Mouse (Mus musculus): ENCODE results near the gene Akr7a5. TPM values are rescaled to one million over a fixed set of nuclear protein-coding genes. Genes with fewer than 3 reads are reported as not detected.
A peak's percentile ranks its signal among the peaks of the same experiment; 100 is the strongest.

Akr7a5 gene
- polyA plus RNA-seq (2014; fragmentation: Nextera tagmentation; extraction: Ambion mirVana), result 61.9 and 62.6 TPM in 2 replicates

- WGBS, result under 1% methylated on average over 62 of the region's 63 CpGs
- peaks cover 8 to 16% of the 10 kb centered on the region in 2 experiments for H3K4me1 ChIP-seq (ENCODE audit: control insufficient read depth in 2 of 2, insufficient read depth in 2 of 2, low read length in 2 of 2)
- peak within 1 kb of the TSS; percentile 93 for H3K9ac ChIP-seq (ENCODE audit: low read length)
- peaks cover 18% of the 10 kb centered on the region for H3K36me3 ChIP-seq (ENCODE audit: control insufficient read depth, insufficient read depth, low read length)
- H3K4me2 ChIP-seq (ENCODE audit: low read length), result peak within 1 kb of the TSS; percentile 99
- peak; percentile 86 for ATAC-seq (ENCODE audit: insufficient number of reproducible peaks, insufficient read depth, low FRiP score, low read depth)
- peak within 1 kb of the TSS; percentile 26 to 59; a peak in 3 of 4 replicates for H3K27ac ChIP-seq (replicated peaks in 1 of 2; ENCODE audit: control insufficient read depth in 1 of 2, insufficient read depth in 1 of 2, low read depth in 2 of 2, low read length in 2 of 2)
- no peaks in the 10 kb centered on the region for H3K27me3 ChIP-seq (ENCODE audit: control insufficient read depth, insufficient read depth, low read length)
- peak within 1 kb of the TSS; percentile 77 to 89 for H3K4me3 ChIP-seq (ENCODE audit: control insufficient read depth in 1 of 2, insufficient read depth in 1 of 2, low read depth in 1 of 2, low read length in 2 of 2)
- no peaks in the 10 kb centered on the region for H3K9me3 ChIP-seq (ENCODE audit: control insufficient read depth, low read length)
Measured at GRCm38 (mm10) chr4:139310171-139310898, at the start of gene Akr7a5, which contains the start of gene Pqlc2. Gene Akr7a5, plus strand, starts transcription at chr4:139310744. Gene Pqlc2, minus strand, starts transcription at chr4:139310708.

- Histone ChIP-seq H3K4me3 (ENCODE audit: control insufficient read depth in 1 of 2, insufficient read depth in 1 of 2, low read depth in 1 of 2, low read length in 2 of 2) (no peak overlapping the region), H3K9me3 (ENCODE audit: control insufficient read depth, low read length) (no peaks in the 10 kb centered on the region), H3K27ac (replicated peaks in 1 of 2; ENCODE audit: control insufficient read depth in 1 of 2, insufficient read depth in 1 of 2, low read depth in 2 of 2, low read length in 2 of 2) (no peak overlapping the region), H3K9ac (ENCODE audit: low read length) (no peak overlapping the region), H3K27me3 (ENCODE audit: control insufficient read depth, insufficient read depth, low read length) (no peaks in the 10 kb centered on the region), H3K4me2 (ENCODE audit: low read length) (no peak overlapping the region), H3K4me1 (ENCODE audit: control insufficient read depth in 2 of 2, insufficient read depth in 2 of 2, low read length in 2 of 2) (peaks cover 0 to 4% of the 10 kb centered on the region in 2 experiments; a peak in 1 of 4 replicates), H3K36me3 (ENCODE audit: control insufficient read depth, insufficient read depth, low read length) (peaks cover 89% of the 10 kb centered on the region)
- 87% methylated on average over 6 of the region's 6 CpGs for WGBS
- no peak for ATAC-seq (ENCODE audit: insufficient number of reproducible peaks, insufficient read depth, low FRiP score, low read depth)
Measured at GRCm38 (mm10) chr4:139262981-139263380, 47.6 kb upstream of the Akr7a5 start.

GRCm38 (mm10) chr4:139265783-139266499 is 44.6 kb upstream of the Akr7a5 start:
- Histone ChIP-seq H3K4me1 (ENCODE audit: control insufficient read depth in 2 of 2, insufficient read depth in 2 of 2, low read length in 2 of 2) (peaks cover 0 to 4% of the 10 kb centered on the region in 2 experiments; a peak in 1 of 4 replicates), H3K9ac (ENCODE audit: low read length) (no peak overlapping the region), H3K27me3 (ENCODE audit: control insufficient read depth, insufficient read depth, low read length) (no peaks in the 10 kb centered on the region), H3K9me3 (ENCODE audit: control insufficient read depth, low read length) (no peaks in the 10 kb centered on the region), H3K27ac (replicated peaks in 1 of 2; ENCODE audit: control insufficient read depth in 1 of 2, insufficient read depth in 1 of 2, low read depth in 2 of 2, low read length in 2 of 2) (no peak overlapping the region), H3K36me3 (ENCODE audit: control insufficient read depth, insufficient read depth, low read length) (peaks cover 73% of the 10 kb centered on the region), H3K4me2 (ENCODE audit: low read length) (no peak overlapping the region), H3K4me3 (ENCODE audit: control insufficient read depth in 1 of 2, insufficient read depth in 1 of 2, low read depth in 1 of 2, low read length in 2 of 2) (no peak overlapping the region)
- ATAC-seq (ENCODE audit: insufficient number of reproducible peaks, insufficient read depth, low FRiP score, low read depth), result 0 out of 2 replicates have a peak, but pooled peaks have one; percentile 10
- 68% methylated on average over 13 of the region's 13 CpGs for WGBS

- H3K27me3 ChIP-seq (ENCODE audit: control insufficient read depth, insufficient read depth, low read length), result no peaks in the 10 kb centered on the region
- H3K36me3 ChIP-seq (ENCODE audit: control insufficient read depth, insufficient read depth, low read length), result peaks cover 71% of the 10 kb centered on the region
- 83% methylated on average over 7 of the region's 7 CpGs for WGBS
Measured at GRCm38 (mm10) chr4:139266500-139266865, 44.1 kb upstream of the Akr7a5 start.

GRCm38 (mm10) chr4:139267335-139267734 is 43.2 kb upstream of the Akr7a5 start:
- Histone ChIP-seq H3K4me1 (ENCODE audit: control insufficient read depth in 2 of 2, insufficient read depth in 2 of 2, low read length in 2 of 2) (peaks cover 0 to 7% of the 10 kb centered on the region in 2 experiments; a peak in 2 of 4 replicates), H3K4me2 (ENCODE audit: low read length) (no peak overlapping the region), H3K27me3 (ENCODE audit: control insufficient read depth, insufficient read depth, low read length) (no peaks in the 10 kb centered on the region), H3K9me3 (ENCODE audit: control insufficient read depth, low read length) (no peaks in the 10 kb centered on the region), H3K36me3 (ENCODE audit: control insufficient read depth, insufficient read depth, low read length) (peaks cover 63% of the 10 kb centered on the region), H3K4me3 (ENCODE audit: control insufficient read depth in 1 of 2, insufficient read depth in 1 of 2, low read depth in 1 of 2, low read length in 2 of 2) (no peak overlapping the region), H3K9ac (ENCODE audit: low read length) (no peak overlapping the region), H3K27ac (replicated peaks in 1 of 2; ENCODE audit: control insufficient read depth in 1 of 2, insufficient read depth in 1 of 2, low read depth in 2 of 2, low read length in 2 of 2) (no peak overlapping the region)
- ATAC-seq (ENCODE audit: insufficient number of reproducible peaks, insufficient read depth, low FRiP score, low read depth), result no peak
- 70% methylated on average over 3 of the region's 3 CpGs for WGBS

More at GRCm38 (mm10) chr4:139266500-139266865, 44.1 kb upstream of the Akr7a5 start:
- Histone ChIP-seq H3K9me3 (ENCODE audit: control insufficient read depth, low read length) (no peaks in the 10 kb centered on the region), H3K4me3 (ENCODE audit: control insufficient read depth in 1 of 2, insufficient read depth in 1 of 2, low read depth in 1 of 2, low read length in 2 of 2) (no peak overlapping the region), H3K27ac (replicated peaks in 1 of 2; ENCODE audit: control insufficient read depth in 1 of 2, insufficient read depth in 1 of 2, low read depth in 2 of 2, low read length in 2 of 2) (no peak overlapping the region), H3K4me1 (ENCODE audit: control insufficient read depth in 2 of 2, insufficient read depth in 2 of 2, low read length in 2 of 2) (peaks cover 0 to 7% of the 10 kb centered on the region in 2 experiments; a peak in 2 of 4 replicates), H3K9ac (ENCODE audit: low read length) (no peak overlapping the region), H3K4me2 (ENCODE audit: low read length) (no peak overlapping the region)
- ATAC-seq (ENCODE audit: insufficient number of reproducible peaks, insufficient read depth, low FRiP score, low read depth), result no peak

- H3K36me3 ChIP-seq (ENCODE audit: control insufficient read depth, insufficient read depth, low read length), result peaks cover 57% of the 10 kb centered on the region
- WGBS, result 100% methylated on average over 1 of the region's 1 CpGs
Measured at GRCm38 (mm10) chr4:139268242-139268641, 42.3 kb upstream of the Akr7a5 start.

GRCm38 (mm10) chr4:139270168-139270567 is 40.4 kb upstream of the Akr7a5 start:
- H3K9me3 ChIP-seq (ENCODE audit: control insufficient read depth, low read length), result no peaks in the 10 kb centered on the region
- H3K36me3 ChIP-seq (ENCODE audit: control insufficient read depth, insufficient read depth, low read length), result peaks cover 53% of the 10 kb centered on the region
- no peak for ATAC-seq (ENCODE audit: insufficient number of reproducible peaks, insufficient read depth, low FRiP score, low read depth)
- no peak overlapping the region for H3K4me3 ChIP-seq (ENCODE audit: control insufficient read depth in 1 of 2, insufficient read depth in 1 of 2, low read depth in 1 of 2, low read length in 2 of 2)
- peaks cover 0 to 7% of the 10 kb centered on the region in 2 experiments; a peak in 2 of 4 replicates for H3K4me1 ChIP-seq (ENCODE audit: control insufficient read depth in 2 of 2, insufficient read depth in 2 of 2, low read length in 2 of 2)
- 98% methylated on average over 3 of the region's 3 CpGs for WGBS
- H3K27ac ChIP-seq (replicated peaks in 1 of 2; ENCODE audit: control insufficient read depth in 1 of 2, insufficient read depth in 1 of 2, low read depth in 2 of 2, low read length in 2 of 2), result no peak overlapping the region
- no peak overlapping the region for H3K9ac ChIP-seq (ENCODE audit: low read length)
- H3K4me2 ChIP-seq (ENCODE audit: low read length), result no peak overlapping the region
- H3K27me3 ChIP-seq (ENCODE audit: control insufficient read depth, insufficient read depth, low read length), result no peaks in the 10 kb centered on the region

More at GRCm38 (mm10) chr4:139268242-139268641, 42.3 kb upstream of the Akr7a5 start:
- Histone ChIP-seq H3K27me3 (ENCODE audit: control insufficient read depth, insufficient read depth, low read length) (no peaks in the 10 kb centered on the region), H3K4me2 (ENCODE audit: low read length) (no peak overlapping the region), H3K9me3 (ENCODE audit: control insufficient read depth, low read length) (no peaks in the 10 kb centered on the region), H3K4me1 (ENCODE audit: control insufficient read depth in 2 of 2, insufficient read depth in 2 of 2, low read length in 2 of 2) (peaks cover 0 to 7% of the 10 kb centered on the region in 2 experiments; a peak in 2 of 4 replicates), H3K27ac (replicated peaks in 1 of 2; ENCODE audit: control insufficient read depth in 1 of 2, insufficient read depth in 1 of 2, low read depth in 2 of 2, low read length in 2 of 2) (no peak overlapping the region), H3K4me3 (ENCODE audit: control insufficient read depth in 1 of 2, insufficient read depth in 1 of 2, low read depth in 1 of 2, low read length in 2 of 2) (no peak overlapping the region), H3K9ac (ENCODE audit: low read length) (no peak overlapping the region)
- no peak for ATAC-seq (ENCODE audit: insufficient number of reproducible peaks, insufficient read depth, low FRiP score, low read depth)

All from heart, embryonic 14.5 days (tissue).